Mouse (Mus musculus) spleen, postnatal 4 days (tissue): ENCODE measurements around the gene Usp15.
"Not testable (repeated sequence)": the region's sequence is repeated elsewhere in the genome, so short reads cannot be mapped to it uniquely, and the experiment has no call there.

Experiments used
- DNase-seq, 2 experiments: peaks; one replicate each; pipeline ENCODE4 v3.0.0; 2022; ENCODE audit warnings: low spot score in 2 of 2

Usp15 gene

DNA sequence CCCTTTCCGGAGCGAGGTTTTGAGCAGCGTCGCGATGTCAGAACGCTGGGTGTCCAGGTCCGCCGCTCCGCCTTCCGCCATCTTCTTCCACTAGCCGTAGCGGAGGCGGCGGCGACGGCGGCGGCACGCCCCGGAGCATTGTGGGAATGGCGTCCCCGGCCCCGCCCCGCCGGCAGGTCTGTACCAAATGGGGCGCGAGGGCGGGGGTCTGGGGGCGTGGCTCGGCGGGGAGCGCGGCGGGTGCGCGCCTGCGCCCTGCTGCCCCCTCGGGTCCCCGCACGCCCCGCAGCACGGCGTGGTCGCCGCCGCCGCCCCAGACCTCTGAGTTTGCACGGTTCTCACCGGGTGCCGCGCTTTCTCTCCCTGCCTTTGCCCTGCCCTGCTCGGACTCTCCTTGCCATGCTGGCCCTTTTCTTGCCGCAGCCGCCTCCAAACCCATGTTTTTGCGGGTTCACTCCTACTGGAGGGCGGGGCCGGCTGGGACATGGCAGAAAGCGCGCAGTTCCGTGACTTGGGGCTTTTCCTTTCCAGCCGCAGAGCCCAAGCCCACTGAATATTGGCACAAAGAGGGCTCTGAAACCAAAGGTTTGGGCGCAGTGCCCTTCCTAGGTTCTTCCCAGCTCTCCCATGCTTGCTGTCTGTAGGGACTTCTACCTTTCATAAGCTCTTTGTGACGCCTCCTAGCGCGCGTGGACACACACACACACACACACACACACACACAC lies at the start of gene Usp15:
Gene Usp15, minus strand, starts transcription at position 161 of the 725 bp plus-strand sequence.
- DNase-seq = peak; percentile 94 to 98

- DNase-seq = no peak
Observed at GRCm38 (mm10) chr10:123229420-123229819, 32.6 kb upstream of the Usp15 start.

- DNase-seq = no peak
Observed at GRCm38 (mm10) chr10:123222785-123223184, 26.0 kb upstream of the Usp15 start.

DNA sequence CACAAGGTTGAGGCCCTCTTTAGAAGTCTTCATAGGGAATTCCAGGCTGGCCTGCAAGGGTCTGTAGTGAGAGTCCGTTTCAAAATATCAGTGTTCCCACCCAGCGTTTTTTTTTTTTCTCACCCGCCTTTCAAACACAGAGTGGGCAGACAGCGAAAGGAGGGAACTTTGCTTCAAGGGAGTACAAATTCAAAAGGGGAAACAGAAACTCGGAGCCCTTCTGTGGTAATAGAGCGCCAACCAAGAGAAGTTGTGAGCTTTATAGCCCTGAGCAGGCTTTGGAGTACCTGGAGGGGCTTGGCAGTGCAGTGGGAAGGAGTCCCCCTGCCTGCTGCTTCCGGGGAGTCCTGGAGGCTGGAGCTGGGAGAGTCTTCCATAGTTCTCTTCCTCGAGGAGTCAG lies 12.7 kb upstream of the Usp15 start:
- DNase-seq = no peak

- DNase-seq = no peak
Observed at GRCm38 (mm10) chr10:123208336-123208735, 11.5 kb upstream of the Usp15 start.

GRCm38 (mm10) chr10:123206074-123206473 lies 9.3 kb upstream of the Usp15 start:
- DNase-seq = no peak

GRCm38 (mm10) chr10:123205364-123205763 lies 8.6 kb upstream of the Usp15 start:
- DNase-seq = not testable (repeated sequence)

DNA sequence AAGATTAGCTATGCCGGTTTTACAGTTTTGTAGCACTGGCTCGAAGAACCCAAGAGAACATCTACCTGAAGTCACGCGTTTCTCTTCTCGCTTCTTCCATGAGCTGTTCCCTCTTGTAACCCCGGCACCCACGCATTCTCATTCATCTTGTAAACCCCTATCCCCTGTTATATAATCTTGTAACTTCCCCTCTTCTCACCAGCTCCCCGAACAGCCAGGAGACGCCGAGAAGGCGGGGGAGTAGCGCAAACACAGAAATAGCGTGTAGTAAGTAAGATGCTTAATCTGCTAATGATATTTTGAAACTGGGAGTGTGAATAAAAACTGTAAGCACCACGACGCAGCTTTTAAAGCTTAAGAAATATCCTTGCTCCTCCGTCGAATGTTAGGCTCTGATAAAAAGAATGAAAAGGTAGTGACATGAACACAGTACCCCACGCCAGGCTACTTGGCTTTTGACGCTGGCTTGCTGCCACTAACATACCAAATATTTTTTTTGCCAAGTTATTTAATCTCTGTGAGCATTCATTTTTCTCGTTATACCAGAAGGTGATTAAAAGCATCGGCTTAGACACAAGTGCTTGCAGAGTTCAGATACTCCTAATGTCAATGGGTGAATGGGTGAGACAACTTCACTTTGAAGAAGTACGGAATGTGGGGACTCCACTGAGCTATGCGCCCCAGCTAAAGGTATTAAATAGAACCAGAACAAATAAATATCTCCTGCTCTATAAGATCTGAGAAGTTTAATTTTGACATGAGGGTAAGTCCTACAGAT lies 5.4 kb upstream of the Usp15 start:
- DNase-seq = no peak

GRCm38 (mm10) chr10:123201436-123201835 lies 4.6 kb upstream of the Usp15 start:
- no peak for DNase-seq

- DNase-seq = no peak
Observed at GRCm38 (mm10) chr10:123200996-123201395, 4.2 kb upstream of the Usp15 start.

DNA sequence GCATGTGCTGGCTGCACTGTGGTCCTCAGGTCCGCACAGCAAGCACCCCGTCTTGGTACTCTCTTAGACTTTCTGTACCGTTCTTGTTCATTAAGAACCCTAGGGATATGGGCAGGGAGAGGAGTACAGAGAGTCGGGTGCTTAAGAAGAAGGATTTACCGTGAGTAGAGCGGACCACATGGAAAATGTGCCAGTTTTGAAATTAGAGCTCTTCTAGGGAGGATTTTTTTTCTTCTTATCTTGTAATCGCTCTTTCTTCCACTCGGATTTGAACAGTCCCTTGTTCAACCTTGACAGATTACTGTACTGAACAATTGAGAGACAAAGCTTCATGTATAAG lies 3.5 kb upstream of the Usp15 start:
- DNase-seq = no peak

- no peak for DNase-seq
Observed at GRCm38 (mm10) chr10:123199615-123200319, 3.0 kb upstream of the Usp15 start.

- no peak for DNase-seq
Observed at GRCm38 (mm10) chr10:123199119-123199518, 2.3 kb upstream of the Usp15 start.

DNA sequence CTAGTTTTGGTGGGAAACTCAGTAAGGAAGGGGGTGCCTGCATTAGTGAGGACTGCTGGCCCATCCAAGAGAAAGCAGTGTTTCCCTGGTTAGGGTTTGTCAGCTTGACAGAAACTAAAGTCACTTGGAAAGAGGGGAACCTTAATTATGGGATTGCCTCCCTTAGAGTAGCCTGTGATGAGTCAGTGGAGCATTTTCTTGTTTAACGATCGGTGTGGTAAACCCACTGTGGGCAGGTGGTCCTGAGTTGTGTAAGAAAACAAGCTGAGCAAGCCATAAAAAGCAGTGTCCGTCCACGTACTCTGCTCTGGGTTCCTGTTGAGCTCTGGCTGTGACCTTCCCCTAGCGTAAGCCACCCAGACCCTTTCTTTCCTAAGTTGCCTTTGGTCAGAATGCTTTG lies 1.4 kb upstream of the Usp15 start:
- DNase-seq = no peak

- peak; percentile 73 to 83 for DNase-seq
Observed at GRCm38 (mm10) chr10:123195961-123196834, 597 bp downstream of the Usp15 start.

- DNase-seq = no peak
Observed at GRCm38 (mm10) chr10:123195501-123195900, 1.3 kb downstream of the Usp15 start.

DNA sequence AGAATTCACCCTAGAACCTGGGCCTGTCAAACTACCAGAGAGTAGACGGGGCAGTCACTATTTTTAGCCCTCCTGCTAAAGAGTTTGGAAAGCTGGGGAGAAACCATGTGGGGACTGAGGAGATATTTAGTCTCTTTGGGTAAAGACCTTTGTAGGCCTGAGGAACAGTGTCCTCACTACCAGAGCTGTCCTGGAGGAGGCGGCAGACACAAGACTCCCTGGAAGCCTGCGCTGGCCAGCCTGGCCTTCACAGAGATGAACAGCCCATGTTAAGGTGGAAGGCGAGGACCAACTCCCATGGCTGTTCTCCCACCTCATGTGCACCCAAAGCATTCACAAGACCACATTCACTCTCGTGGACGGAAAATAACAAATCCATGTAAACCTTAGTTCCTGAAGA lies 5.8 kb downstream of the Usp15 start:
- no peak for DNase-seq

DNA sequence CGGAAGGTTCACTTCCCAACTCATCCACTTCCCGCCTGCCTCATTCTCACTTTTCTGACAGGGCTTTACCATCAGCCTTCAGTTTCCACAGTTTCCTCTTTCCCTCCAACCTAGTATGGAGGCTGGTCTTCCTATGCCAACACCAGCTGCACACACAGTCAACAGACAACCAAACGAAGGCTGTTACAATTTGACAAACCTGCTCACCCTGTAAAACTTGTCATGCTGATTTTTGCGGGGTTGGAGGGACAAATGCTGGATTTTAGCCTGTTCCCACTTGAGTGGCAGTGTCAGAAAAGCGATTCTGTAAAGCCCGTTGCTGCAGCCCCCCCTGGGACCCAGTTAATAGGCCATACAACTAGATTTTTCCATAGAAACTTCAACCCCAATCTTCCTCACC lies 9.5 kb downstream of the Usp15 start:
- DNase-seq = no peak

GRCm38 (mm10) chr10:123185907-123186306 lies 10.9 kb downstream of the Usp15 start:
- no peak for DNase-seq

- no peak for DNase-seq
Observed at GRCm38 (mm10) chr10:123183743-123184142, 13.1 kb downstream of the Usp15 start.

DNA sequence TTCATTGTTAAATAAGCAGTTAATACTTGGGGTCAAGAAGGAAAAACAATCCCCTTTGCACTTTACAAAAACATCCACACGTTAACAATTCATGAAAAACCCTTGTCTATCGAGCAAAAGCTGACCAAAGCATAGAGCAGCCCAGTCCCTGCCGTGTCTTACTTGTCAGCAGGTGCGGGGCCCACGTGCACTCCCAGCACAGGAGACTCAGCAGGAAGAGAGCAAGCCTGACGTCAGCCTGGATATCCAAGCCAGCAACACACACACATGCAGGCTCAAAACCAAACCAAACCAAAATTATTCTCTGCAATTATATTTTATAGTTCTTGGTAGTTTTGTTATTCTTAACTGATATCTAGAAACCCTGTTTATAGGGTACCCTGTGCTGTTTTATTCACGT lies 13.6 kb downstream of the Usp15 start:
- no peak for DNase-seq

DNA sequence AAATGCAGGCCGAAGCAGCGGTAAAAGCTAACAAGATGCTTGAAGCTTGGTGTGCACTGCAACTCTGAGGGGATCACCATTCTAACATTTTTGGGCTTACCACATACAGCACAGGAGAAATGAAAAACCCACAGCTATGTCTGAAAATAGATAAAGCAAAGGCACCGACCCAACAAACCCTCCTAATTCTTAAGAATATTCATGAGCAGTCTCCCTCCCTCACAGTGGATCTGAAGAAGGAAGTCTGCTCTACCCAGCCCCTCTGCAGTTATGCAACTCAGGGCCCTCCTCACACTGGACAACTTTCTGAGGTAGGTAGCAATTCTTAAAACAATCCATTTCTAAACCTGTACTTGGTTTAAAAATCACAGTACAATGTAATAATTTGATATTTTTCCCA lies 14.4 kb downstream of the Usp15 start:
- no peak for DNase-seq
